Mouse (Mus musculus) lung, embryonic 14.5 days (tissue): ENCODE measurements around the gene Ccng2. TPM values are rescaled to one million over a fixed set of nuclear protein-coding genes. Genes with fewer than 3 reads are reported as not detected.

Source experiments
- ATAC-seq: fragments of 200-750 bp; cut with Nextera tagmentation; 2 replicates; pipeline ENCODE4 v1.8.0; 2017; ENCODE audit warnings: mild to moderate bottlenecking, moderate TSS enrichment, moderate library complexity; ENCODE audit not compliant: insufficient read depth
- DNase-seq: peaks from one replicate; pipeline ENCODE4 v3.0.0-alpha.2; 2015
- H3K27ac ChIP-seq: fragments of 300-500 bp; sonication (generic); 2 replicates; pipeline ENCODE4 v1.5.1; 2014; ENCODE audit warnings: low read depth, mild to moderate bottlenecking, moderate library complexity
- H3K27me3 ChIP-seq: fragments of 300-500 bp; sonication (generic); 2 replicates; pipeline ENCODE4 v1.6.1; 2014; ENCODE audit warnings: low read length, control low read depth; ENCODE audit not compliant: insufficient read depth
- H3K36me3 ChIP-seq: fragments of 300-500 bp; sonication (generic); 2 replicates; pipeline ENCODE4 v1.6.1; 2014; ENCODE audit warnings: control low read depth; ENCODE audit not compliant: insufficient read depth
- H3K4me1 ChIP-seq: fragments of 300-500 bp; sonication (generic); 2 replicates; pipeline ENCODE4 v1.6.1; 2014; ENCODE audit warnings: antibody characterized with exemption, control low read depth; ENCODE audit not compliant: insufficient read depth
- H3K4me2 ChIP-seq: fragments of 300-500 bp; sonication (generic); 2 replicates; pipeline ENCODE4 v1.6.1; 2014; ENCODE audit warnings: mild to moderate bottlenecking
- H3K4me3 ChIP-seq: fragments of 300-500 bp; sonication (generic); 2 replicates; pipeline ENCODE4 v1.5.1; 2014; ENCODE audit warnings: low read depth, low read length
- H3K9ac ChIP-seq: fragments of 300-500 bp; sonication (generic); 2 replicates; pipeline ENCODE4 v1.6.1; 2014
- H3K9me3 ChIP-seq: fragments of 300-500 bp; sonication (generic); 2 replicates; pipeline ENCODE4 v1.6.1; 2016; ENCODE audit warnings: low read depth, low read length, control low read depth
- CTCF ChIP-seq: IDR thresholded peaks from 2 replicates; pipeline ENCODE4 v1.5.1; 2016; ENCODE audit warnings: antibody characterized with exemption, low read depth
- WGBS: fragments of 180-500 bp; shearing (Covaris S2); extraction: QIAGEN DNeasy Blood & Tissue Kit; methylation state at CpG from one replicate; pipeline ENCODE4 v1.1.7; 2014; 5-methylcytosine and 5-hydroxymethylcytosine counted together
- polyA plus RNA-seq: library from polyadenylated mRNA; unstranded; fragments of >200 nt; fragmentation: Nextera tagmentation; extraction: Ambion mirVana; gene quantifications from 2 replicates; pipeline ENCODE4 v1.2.1, GENCODE M21; 2014

Ccng2 gene
- polyA plus RNA-seq, 1 experiment from 2014 or later: 50.9 TPM

DNA sequence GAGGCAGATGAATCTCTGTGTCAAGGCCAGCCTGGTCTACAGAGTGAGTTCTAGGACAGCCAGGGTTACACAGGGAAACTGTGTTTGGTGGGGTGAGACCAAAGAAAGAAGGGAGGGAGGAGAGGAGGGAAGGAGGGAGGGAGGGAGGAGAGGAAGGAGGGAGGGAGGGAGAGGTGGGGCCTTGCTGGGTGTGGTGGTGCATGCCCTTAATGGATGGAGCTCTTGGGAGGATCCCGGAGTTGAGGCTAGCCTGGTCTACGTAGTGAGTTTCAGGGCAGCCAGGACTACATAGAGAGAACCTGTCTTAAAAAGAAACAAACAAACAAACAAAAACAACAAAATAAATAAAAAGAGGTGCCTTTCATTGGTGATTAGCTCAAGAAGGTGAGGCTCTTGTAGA lies 34.2 kb upstream of the Ccng2 start:
- ATAC-seq: no peak
- Histone ChIP-seq H3K27me3 (no peaks in the 10 kb centered on the region), H3K9me3 (no peaks in the 10 kb centered on the region), H3K4me3 (no peak overlapping the region), H3K4me2 (no peak overlapping the region), H3K9ac (no peak overlapping the region), H3K27ac (no peak overlapping the region), H3K4me1 (no peaks in the 10 kb centered on the region), H3K36me3 (no peaks in the 10 kb centered on the region)
- 100% methylated on average over 2 of the region's 2 CpGs for WGBS
- DNase-seq: no peak
- TF ChIP-seq CTCF: no peak

DNA sequence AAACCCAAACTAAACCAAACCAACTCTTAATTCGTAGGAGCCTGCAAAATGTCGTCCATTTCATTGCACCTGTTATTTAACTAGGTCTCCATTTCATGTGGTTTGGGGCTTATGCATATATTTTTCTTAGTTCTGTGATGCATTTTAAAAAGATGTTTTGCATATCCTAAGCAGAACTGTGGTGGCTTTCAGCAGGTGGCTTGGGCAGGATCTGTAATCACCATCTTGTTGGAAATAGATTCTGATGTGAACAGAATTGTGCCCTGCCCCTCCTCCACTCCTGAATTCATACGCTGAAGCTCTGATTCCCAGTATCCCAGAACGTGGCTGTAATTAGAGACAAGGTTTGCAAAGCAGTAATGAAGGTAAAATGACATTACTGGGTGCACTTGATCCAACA lies 32.9 kb upstream of the Ccng2 start:
- DNase-seq: no peak
- no peak overlapping the region for H3K27ac ChIP-seq
- TF ChIP-seq CTCF: no peak

DNA sequence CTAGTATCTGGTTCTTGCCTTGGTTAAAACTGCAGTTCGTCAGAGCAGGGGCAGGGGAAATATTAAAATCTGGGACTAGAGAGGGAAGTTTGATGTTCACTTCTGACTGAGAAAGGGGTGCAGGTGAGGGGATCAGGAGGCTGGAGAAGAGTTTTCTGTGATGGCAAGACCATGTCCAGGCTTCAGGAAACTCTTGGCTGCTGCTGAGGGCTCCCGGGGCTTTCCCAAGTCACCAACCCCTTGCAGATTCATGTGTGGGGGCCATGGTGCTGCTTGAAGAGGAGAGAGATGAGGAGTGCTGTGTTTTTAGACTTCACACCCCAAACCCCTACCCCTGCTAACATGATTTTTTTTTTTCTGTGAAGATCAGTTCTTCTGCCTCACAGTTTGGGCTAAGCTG lies 32.5 kb upstream of the Ccng2 start:
- H3K9me3 ChIP-seq: no peaks in the 10 kb centered on the region
- H3K36me3 ChIP-seq: no peaks in the 10 kb centered on the region
- DNase-seq (no peak), ATAC-seq (no peak)
- no peak overlapping the region for H3K4me3 ChIP-seq
- no peaks in the 10 kb centered on the region for H3K4me1 ChIP-seq
- 74% methylated on average over 2 of the region's 2 CpGs for WGBS
- no peak overlapping the region for H3K4me2 ChIP-seq
- no peak for TF ChIP-seq CTCF
- no peak overlapping the region for H3K27ac ChIP-seq
- no peak overlapping the region for H3K9ac ChIP-seq
- H3K27me3 ChIP-seq: no peaks in the 10 kb centered on the region

More for the DNA sequence above, 32.9 kb upstream of the Ccng2 start:
- Histone ChIP-seq H3K9ac (no peak overlapping the region), H3K4me1 (no peaks in the 10 kb centered on the region), H3K4me2 (no peak overlapping the region), H3K27me3 (no peaks in the 10 kb centered on the region), H3K9me3 (no peaks in the 10 kb centered on the region), H3K36me3 (no peaks in the 10 kb centered on the region), H3K4me3 (no peak overlapping the region)
- ATAC-seq: no peak
- WGBS: 71% methylated on average over 4 of the region's 4 CpGs

DNA sequence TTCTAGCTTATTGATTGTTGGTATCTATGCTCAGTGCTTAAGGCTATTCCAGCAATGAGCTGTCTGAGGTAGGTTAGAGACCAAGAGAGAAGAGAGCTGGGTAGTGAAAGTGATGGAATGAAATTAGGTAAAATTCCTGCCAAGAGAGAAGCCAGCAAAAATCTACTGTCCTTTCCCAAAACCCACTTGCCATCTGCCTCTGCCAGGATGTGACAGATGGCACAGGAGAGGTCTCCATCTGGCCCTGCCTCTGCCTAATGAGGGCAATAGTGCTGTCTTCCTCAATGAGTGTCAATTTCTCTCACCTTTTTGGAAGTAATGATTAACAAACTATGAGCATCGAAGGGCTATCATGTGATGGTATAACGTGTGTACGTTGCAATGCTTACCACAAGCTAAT lies 31.2 kb upstream of the Ccng2 start:
- Histone ChIP-seq H3K9ac (no peak overlapping the region), H3K27me3 (no peaks in the 10 kb centered on the region), H3K4me2 (no peak overlapping the region), H3K27ac (no peak overlapping the region), H3K9me3 (no peaks in the 10 kb centered on the region), H3K4me1 (no peaks in the 10 kb centered on the region), H3K36me3 (no peaks in the 10 kb centered on the region), H3K4me3 (no peak overlapping the region)
- DNase-seq (no peak), ATAC-seq (no peak)
- WGBS: 91% methylated on average over 3 of the region's 3 CpGs
- TF ChIP-seq CTCF: no peak

DNA sequence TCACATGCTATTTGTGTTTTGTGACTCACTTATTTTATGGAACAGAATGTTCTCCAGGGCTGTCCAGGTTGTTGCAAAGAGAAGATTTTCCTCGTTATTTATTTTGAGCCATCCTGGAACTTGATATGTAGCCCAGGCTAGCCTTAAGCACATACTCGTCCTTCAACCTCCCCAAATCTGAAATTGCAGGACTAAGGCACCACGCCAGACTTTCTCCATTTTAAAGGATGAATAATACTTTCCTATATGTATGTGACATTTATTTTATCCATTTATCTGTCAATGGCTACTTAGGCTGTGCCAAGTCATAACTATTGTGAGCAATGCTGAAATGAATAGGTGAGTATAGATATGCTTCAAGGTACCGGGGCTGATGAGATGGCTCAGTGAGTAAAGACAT lies 30.5 kb upstream of the Ccng2 start:
- ATAC-seq: no peak
- no peak for TF ChIP-seq CTCF

DNA sequence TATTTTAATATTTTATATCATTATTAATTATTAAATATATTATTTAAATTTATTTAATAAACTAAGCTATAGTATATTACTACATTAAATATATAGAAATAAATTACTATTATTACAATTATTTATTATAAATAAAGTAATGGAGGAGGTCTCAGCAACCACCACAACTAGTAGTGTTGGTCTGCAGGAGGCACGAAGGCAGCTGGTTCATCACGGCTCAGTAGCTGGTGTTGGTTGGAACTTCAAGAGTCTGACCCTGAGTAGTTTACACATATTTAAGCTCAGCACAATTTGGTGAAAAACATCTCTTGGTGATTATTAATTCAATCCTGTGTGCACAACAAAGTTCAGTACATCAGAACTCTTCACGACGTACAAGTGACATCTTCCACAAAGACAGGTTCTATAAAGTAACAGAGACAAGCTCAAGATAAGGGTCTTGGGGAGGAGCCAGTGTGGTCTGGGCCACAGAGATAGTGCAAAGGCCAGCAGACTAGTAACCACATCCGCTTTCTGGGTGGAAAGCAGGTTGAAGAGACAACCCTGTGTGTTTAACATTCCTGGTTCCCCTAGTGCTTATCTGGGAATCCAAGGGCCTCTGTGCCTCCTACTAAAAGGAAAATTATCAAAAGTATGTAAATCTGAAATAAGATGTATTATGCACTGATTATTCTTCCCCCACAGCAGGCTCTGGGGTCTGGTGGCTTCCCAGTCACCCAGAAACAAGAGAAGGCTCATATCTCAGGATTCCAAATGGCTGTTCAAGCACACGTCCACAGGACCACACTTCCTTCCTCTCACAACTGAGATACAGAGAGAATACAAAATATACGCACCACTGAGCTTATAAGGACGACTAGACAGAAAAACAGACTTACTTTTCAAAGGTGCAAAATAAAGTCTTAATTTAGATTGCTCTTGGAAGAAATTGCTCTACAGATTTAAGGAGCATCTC lies 27.2 kb upstream of the Ccng2 start:
- Histone ChIP-seq H3K27ac (no peak overlapping the region), H3K9me3 (no peaks in the 10 kb centered on the region), H3K4me2 (no peak overlapping the region), H3K27me3 (no peaks in the 10 kb centered on the region), H3K4me1 (no peaks in the 10 kb centered on the region), H3K9ac (no peak overlapping the region), H3K36me3 (no peaks in the 10 kb centered on the region), H3K4me3 (no peak overlapping the region)
- TF ChIP-seq CTCF: no peak
- DNase-seq: no peak
- ATAC-seq: no peak
- WGBS: 59% methylated on average over 8 of the region's 8 CpGs

More for the DNA sequence above, 30.5 kb upstream of the Ccng2 start:
- no peak for DNase-seq
- no peak overlapping the region for H3K4me3 ChIP-seq
- H3K36me3 ChIP-seq: no peaks in the 10 kb centered on the region
- H3K27ac ChIP-seq: no peak overlapping the region
- no peaks in the 10 kb centered on the region for H3K9me3 ChIP-seq
- no peaks in the 10 kb centered on the region for H3K27me3 ChIP-seq
- H3K4me1 ChIP-seq: no peaks in the 10 kb centered on the region
- H3K9ac ChIP-seq: no peak overlapping the region
- WGBS: 74% methylated on average over 4 of the region's 4 CpGs
- H3K4me2 ChIP-seq: no peak overlapping the region

DNA sequence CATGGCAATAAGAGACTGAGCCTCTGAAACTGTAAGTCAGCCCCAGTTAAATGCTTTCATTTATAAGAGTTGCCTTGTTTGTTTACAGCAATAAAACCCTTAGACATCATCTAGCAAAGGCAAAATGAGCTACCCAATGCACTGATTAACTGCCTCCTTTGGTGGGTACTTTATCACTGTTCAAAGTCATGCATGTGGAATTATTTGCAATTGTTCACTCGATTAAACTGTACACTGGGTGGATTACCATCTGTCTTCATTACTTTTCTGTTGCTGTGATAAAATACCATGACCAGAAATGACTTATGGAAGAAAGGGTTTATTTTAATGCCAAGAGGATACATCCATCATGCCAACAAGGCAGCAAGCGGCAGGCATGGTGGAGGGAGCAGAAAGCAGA lies 21.8 kb upstream of the Ccng2 start:
- Histone ChIP-seq H3K4me2 (no peak overlapping the region), H3K36me3 (no peaks in the 10 kb centered on the region), H3K4me1 (no peaks in the 10 kb centered on the region), H3K27ac (no peak overlapping the region), H3K9me3 (no peaks in the 10 kb centered on the region), H3K27me3 (no peaks in the 10 kb centered on the region), H3K4me3 (no peak overlapping the region), H3K9ac (no peak overlapping the region)
- no peak for DNase-seq
- no peak for TF ChIP-seq CTCF
- 58% methylated on average over 2 of the region's 2 CpGs for WGBS
- ATAC-seq: no peak
